Mouse (Mus musculus): Measurements from ENCODE around the gene Mrgpra2b. TPM values are rescaled to one million over a fixed set of nuclear protein-coding genes. Genes with fewer than 3 reads are reported as not detected.

Gene Mrgpra2b
- polyA plus RNA-seq (2017; shearing (Covaris generic)), result not detected

GRCm38 (mm10) chr7:47528762-47529161, at the start of gene Mrgpra2b:
Gene Mrgpra2b (minus strand): TSS chr7:47528862.

GRCm38 (mm10) chr7:47452015-47452414, 76.6 kb downstream of the Mrgpra2b start, which contains the start of gene Mrgpra2a:
Gene Mrgpra2a (minus strand): TSS chr7:47452139.

Other genes with a start within 250 kb of the Mrgpra2b start
- not detected for gene Mrgpra1, start 174.6 kb downstream of the Mrgpra2b start, polyA plus RNA-seq (2017; shearing (Covaris generic))
- gene Mrgpra2a, start 76.7 kb downstream of the Mrgpra2b start, polyA plus RNA-seq (2017; shearing (Covaris generic)), result not detected
- not detected for gene Mrgpra3, start 72.5 kb upstream of the Mrgpra2b start, polyA plus RNA-seq (2017; shearing (Covaris generic))

Measured in naive thymus-derived CD4-positive, alpha-beta T cell, adult 5 months (primary cell).